Mouse (Mus musculus) megakaryocyte, embryonic 14.5 days (primary cell): ENCODE measurements around the gene L1cam. TPM values are rescaled to one million over a fixed set of nuclear protein-coding genes. Genes with fewer than 3 reads are reported as not detected.

Source experiments
- H3K27me3 ChIP-seq: replicated peaks from 2 replicates; pipeline ENCODE3; 2012; ENCODE audit warnings: inconsistent platforms
- H3K36me3 ChIP-seq: replicated peaks from 2 replicates; pipeline ENCODE3; 2012; ENCODE audit warnings: low read length, inconsistent platforms, mixed read lengths
- H3K4me1 ChIP-seq: 2 replicates; pipeline ENCODE4 v1.6.1; 2012; ENCODE audit warnings: inconsistent platforms
- H3K4me3 ChIP-seq: replicated peaks from 2 replicates; pipeline ENCODE3; 2012; ENCODE audit warnings: moderate library complexity, mild to moderate bottlenecking, inconsistent platforms
- H3K9me3 ChIP-seq: 2 replicates; pipeline ENCODE4 v1.6.1; 2012; ENCODE audit warnings: inconsistent platforms
- FLI1 ChIP-seq: IDR thresholded peaks from 2 replicates; pipeline ENCODE4 v1.6.1; 2012; ENCODE audit warnings: low read length, inconsistent platforms, mixed read lengths
- GATA1 ChIP-seq: IDR thresholded peaks from 3 replicates; pipeline ENCODE4 v1.6.1; 2012; ENCODE audit warnings: mixed read lengths, low read length, inconsistent platforms, borderline replicate concordance
- polyA plus RNA-seq: library from polyadenylated mRNA; stranded (reverse); fragments of >175 nt; gene quantifications from 2 replicates; pipeline ENCODE4 v1.2.3, GENCODE M21; 2012; ENCODE audit warnings: low replicate concordance; ENCODE audit not compliant: insufficient read depth

L1cam gene
- polyA plus RNA-seq, 1 experiment, result 0.96 TPM

- no peaks in the 10 kb centered on the region for H3K9me3 ChIP-seq
- H3K27me3 ChIP-seq, result peaks cover 10% of the 10 kb centered on the region
- H3K36me3 ChIP-seq, result peaks cover 33% of the 10 kb centered on the region
- H3K4me1 ChIP-seq, result peaks cover 73% of the 10 kb centered on the region
- peak overlapping the region; percentile 88 for H3K4me3 ChIP-seq
- TF ChIP-seq GATA1 (no peak), FLI1 (no peak)
Measured at GRCm38 (mm10) chrX:73914827-73915703, 19.2 kb upstream of the L1cam start.

- H3K4me1 ChIP-seq, result peaks cover 71% of the 10 kb centered on the region
- TF ChIP-seq GATA1 (no peak), FLI1 (no peak)
- peaks cover 5% of the 10 kb centered on the region for H3K27me3 ChIP-seq
- H3K36me3 ChIP-seq, result peaks cover 14% of the 10 kb centered on the region
- no peaks in the 10 kb centered on the region for H3K9me3 ChIP-seq
- H3K4me3 ChIP-seq, result peak overlapping the region; percentile 93
Measured at GRCm38 (mm10) chrX:73911588-73911987, 15.7 kb upstream of the L1cam start.

GRCm38 (mm10) chrX:73911156-73911555 is 15.3 kb upstream of the L1cam start:
- TF ChIP-seq GATA1, result no peak
- peaks cover 74% of the 10 kb centered on the region for H3K4me1 ChIP-seq
- H3K4me3 ChIP-seq, result peak overlapping the region; percentile 93

GRCm38 (mm10) chrX:73910451-73910850 is 14.5 kb upstream of the L1cam start:
- Histone ChIP-seq H3K4me3 (peak overlapping the region; percentile 93), H3K9me3 (no peaks in the 10 kb centered on the region), H3K27me3 (peaks cover 13% of the 10 kb centered on the region), H3K36me3 (peaks cover 25% of the 10 kb centered on the region), H3K4me1 (peaks cover 73% of the 10 kb centered on the region)
- TF ChIP-seq FLI1, result no peak
- no peak for TF ChIP-seq GATA1

More at GRCm38 (mm10) chrX:73911156-73911555, 15.3 kb upstream of the L1cam start:
- H3K36me3 ChIP-seq, result peaks cover 18% of the 10 kb centered on the region
- H3K27me3 ChIP-seq, result peaks cover 8% of the 10 kb centered on the region
- no peaks in the 10 kb centered on the region for H3K9me3 ChIP-seq

- Histone ChIP-seq H3K27me3 (peaks cover 13% of the 10 kb centered on the region), H3K4me3 (peak overlapping the region; percentile 93), H3K36me3 (peaks cover 29% of the 10 kb centered on the region), H3K9me3 (no peaks in the 10 kb centered on the region), H3K4me1 (peaks cover 73% of the 10 kb centered on the region)
- TF ChIP-seq FLI1, result no peak
- TF ChIP-seq GATA1, result no peak
Measured at GRCm38 (mm10) chrX:73910049-73910448, 14.1 kb upstream of the L1cam start.

GRCm38 (mm10) chrX:73897959-73898358 is 2.1 kb upstream of the L1cam start:
- no peak overlapping the region for H3K4me3 ChIP-seq
- H3K9me3 ChIP-seq, result no peaks in the 10 kb centered on the region
- TF ChIP-seq FLI1 (no peak), GATA1 (no peak)
- H3K4me1 ChIP-seq, result no peaks in the 10 kb centered on the region; the same call in 1 of the 2 replicates
- H3K27me3 ChIP-seq, result peaks cover 16% of the 10 kb centered on the region
- H3K36me3 ChIP-seq, result peaks cover 78% of the 10 kb centered on the region

GRCm38 (mm10) chrX:73892833-73893232 is 3.1 kb downstream of the L1cam start:
- Histone ChIP-seq H3K36me3 (peaks cover 56% of the 10 kb centered on the region), H3K9me3 (no peaks in the 10 kb centered on the region), H3K27me3 (peaks cover 35% of the 10 kb centered on the region), H3K4me3 (no peak overlapping the region), H3K4me1 (no peaks in the 10 kb centered on the region; the same call in 1 of the 2 replicates)
- TF ChIP-seq GATA1, result no peak
- no peak for TF ChIP-seq FLI1

GRCm38 (mm10) chrX:73891551-73892152 is 4.3 kb downstream of the L1cam start, which contains the start of gene Avpr2:
Gene Avpr2 (plus strand): TSS chrX:73892102.
- peaks cover 44% of the 10 kb centered on the region for H3K36me3 ChIP-seq
- TF ChIP-seq GATA1 (no peak), FLI1 (no peak)
- H3K9me3 ChIP-seq, result no peaks in the 10 kb centered on the region

GRCm38 (mm10) chrX:73881463-73881862 is 14.4 kb downstream of the L1cam start:
- Histone ChIP-seq H3K4me1 (peaks cover 12% of the 10 kb centered on the region), H3K9me3 (no peaks in the 10 kb centered on the region), H3K4me3 (no peak overlapping the region), H3K27me3 (peaks cover 56% of the 10 kb centered on the region), H3K36me3 (no peaks in the 10 kb centered on the region)
- TF ChIP-seq GATA1 (no peak), FLI1 (no peak)

More at GRCm38 (mm10) chrX:73891551-73892152, 4.3 kb downstream of the L1cam start, which contains the start of gene Avpr2:
- Histone ChIP-seq H3K4me3 (no peak within 1 kb of the TSS), H3K4me1 (no peaks in the 10 kb centered on the region; the same call in 1 of the 2 replicates), H3K27me3 (peaks cover 32% of the 10 kb centered on the region)

GRCm38 (mm10) chrX:73881036-73881427 is 14.9 kb downstream of the L1cam start:
- H3K36me3 ChIP-seq, result no peaks in the 10 kb centered on the region
- peak overlapping the region; percentile 91 for H3K4me3 ChIP-seq
- H3K4me1 ChIP-seq, result peaks cover 12% of the 10 kb centered on the region
- peaks cover 60% of the 10 kb centered on the region for H3K27me3 ChIP-seq
- no peaks in the 10 kb centered on the region for H3K9me3 ChIP-seq
- TF ChIP-seq FLI1 (no peak), GATA1 (no peak)
